Mouse (Mus musculus): ENCODE results near the gene Eno1.

GRCm38 (mm10) chr4:150192199-150192598 lies 44.3 kb upstream of the Eno1 start:
- TF ChIP-seq POLR2A (IDR thresholded peaks at IDR 0.05; ENCODE audit: insufficient read depth, low read length) (no peak), CTCF (IDR thresholded peaks at IDR 0.05; ENCODE audit: low read depth, low read length) (no peak)
